Mouse (Mus musculus) Muller cell, postnatal 12 days (primary cell): ENCODE results near the gene Atp2b4.
A peak's percentile ranks its signal among the peaks of the same experiment; 100 is the strongest.
"Not testable (repeated sequence)": the region's sequence is repeated elsewhere in the genome, so short reads cannot be mapped to it uniquely, and the experiment has no call there.

ENCODE experiments used
- DNase-seq: peaks from one replicate; pipeline ENCODE4 v3.0.0-alpha.2; 2015; ENCODE audit errors: inconsistent ontology term

Atp2b4 gene

GRCm38 (mm10) chr1:133694876-133695275 is 106.0 kb downstream of the Atp2b4 start:
- no peak for DNase-seq

- peak; percentile 80 for DNase-seq
These were observed 106.5 kb downstream of the Atp2b4 start for GRCm38 (mm10) chr1:133694301-133694700.

GRCm38 (mm10) chr1:133693536-133694114 is 107.2 kb downstream of the Atp2b4 start:
- DNase-seq, result no peak

GRCm38 (mm10) chr1:133692195-133692594 is 108.6 kb downstream of the Atp2b4 start:
- no peak for DNase-seq

- no peak for DNase-seq
These were observed 109.8 kb downstream of the Atp2b4 start for GRCm38 (mm10) chr1:133691046-133691445.

GRCm38 (mm10) chr1:133689897-133690296 is 110.9 kb downstream of the Atp2b4 start, which contains the start of gene Lax1:
Gene Lax1, minus strand, starts transcription at chr1:133690108.
- no peak for DNase-seq

- no peak for DNase-seq
These were observed 112.5 kb downstream of the Atp2b4 start for GRCm38 (mm10) chr1:133688301-133688700.

- DNase-seq, result peak; percentile 59
These were observed 114.9 kb downstream of the Atp2b4 start for GRCm38 (mm10) chr1:133685749-133686519.

GRCm38 (mm10) chr1:133671801-133672200 is 129.0 kb downstream of the Atp2b4 start:
- no peak for DNase-seq

GRCm38 (mm10) chr1:133671266-133671665 is 129.6 kb downstream of the Atp2b4 start:
- DNase-seq, result no peak

- DNase-seq, result no peak
These were observed 130.1 kb downstream of the Atp2b4 start for GRCm38 (mm10) chr1:133670776-133671175.

GRCm38 (mm10) chr1:133670190-133670589 is 130.7 kb downstream of the Atp2b4 start:
- no peak for DNase-seq

- DNase-seq, result no peak
These were observed 132.2 kb downstream of the Atp2b4 start for GRCm38 (mm10) chr1:133668618-133669017.

GRCm38 (mm10) chr1:133667721-133668120 is 133.1 kb downstream of the Atp2b4 start:
- no peak for DNase-seq

GRCm38 (mm10) chr1:133665713-133666112 is 135.1 kb downstream of the Atp2b4 start:
- DNase-seq, result not testable (repeated sequence)

- DNase-seq, result no peak
These were observed 136.5 kb downstream of the Atp2b4 start for GRCm38 (mm10) chr1:133664203-133664970.

- no peak for DNase-seq
These were observed 137.4 kb downstream of the Atp2b4 start for GRCm38 (mm10) chr1:133663427-133663826.

- no peak for DNase-seq
These were observed 137.9 kb downstream of the Atp2b4 start for GRCm38 (mm10) chr1:133662941-133663340.

- peak; percentile 90 for DNase-seq
These were observed 139.5 kb downstream of the Atp2b4 start, which contains the start of gene Gm38394 for GRCm38 (mm10) chr1:133661203-133661933. Gene Gm38394, minus strand, starts transcription at chr1:133661318.

- peak; percentile 77 for DNase-seq
These were observed 140.2 kb downstream of the Atp2b4 start, which contains the start of gene Zbed6 for GRCm38 (mm10) chr1:133660466-133661202. Gene Zbed6, minus strand, starts transcription at chr1:133660885.

- DNase-seq, result no peak
These were observed 142.0 kb downstream of the Atp2b4 start for GRCm38 (mm10) chr1:133658878-133659277.
